Mouse (Mus musculus): ENCODE data around the gene Lactbl1.

DNA sequence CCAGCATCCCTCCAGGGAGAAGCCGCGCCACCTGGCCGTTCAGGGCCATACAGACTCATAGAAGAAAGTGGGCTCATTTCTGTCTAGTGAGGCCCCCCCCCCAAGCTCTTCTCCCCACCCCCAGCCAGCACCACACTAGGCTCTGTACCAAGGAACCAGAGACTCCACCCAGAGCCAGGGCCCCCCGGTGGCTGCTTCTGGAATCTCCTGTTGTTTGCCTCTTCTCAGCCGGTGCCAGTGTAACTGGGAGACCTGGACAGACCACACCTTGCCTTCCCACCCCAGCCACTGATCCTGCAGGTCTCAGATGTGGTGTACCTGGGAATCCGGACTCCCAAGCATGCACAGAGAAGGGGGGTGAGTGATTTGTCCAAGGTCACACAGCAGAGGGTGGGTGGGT, 62.1 kb downstream of the Lactbl1 start:
- TF ChIP-seq CTCF (IDR thresholded peaks at IDR 0.05; ENCODE audit: control insufficient read depth, insufficient read depth, insufficient replicate concordance, low read depth, low read length) (peak; percentile 14; the same call in 1 of the 2 replicates), POLR2A (IDR thresholded peaks at IDR 0.05; ENCODE audit: control insufficient read depth, low read depth, low read length) (no peak)

Data from testis, adult 2 months (tissue).